Mouse (Mus musculus): ENCODE measurements around the gene Trim34b. TPM values are rescaled to one million over a fixed set of nuclear protein-coding genes. Genes with fewer than 3 reads are reported as not detected.
"Not testable (repeated sequence)": the region's sequence is repeated elsewhere in the genome, so short reads cannot be mapped to it uniquely, and the experiment has no call there.

The Trim34b gene
- not detected for total RNA-seq (2021)
- long read RNA-seq: 0 reads

GRCm38 (mm10) chr7:104329171-104329570, at the start of gene Trim34b:
TSS of gene Trim34b (plus strand) at chr7:104329471.
- DNase-seq (ENCODE audit: low spot score in 2 of 2): not testable (repeated sequence)

GRCm38 (mm10) chr7:104287576-104288443, 41.5 kb upstream of the Trim34b start, which contains the start of gene Trim5:
TSS of gene Trim5 (minus strand) at chr7:104288094.
- DNase-seq (ENCODE audit: low spot score in 2 of 2): not testable (repeated sequence)

GRCm38 (mm10) chr7:104290641-104291040, 38.6 kb upstream of the Trim34b start:
- no peak for DNase-seq (ENCODE audit: low spot score in 2 of 2)

- DNase-seq (ENCODE audit: low spot score in 2 of 2): no peak
These were observed 37.5 kb upstream of the Trim34b start for GRCm38 (mm10) chr7:104291638-104292400.

DNA sequence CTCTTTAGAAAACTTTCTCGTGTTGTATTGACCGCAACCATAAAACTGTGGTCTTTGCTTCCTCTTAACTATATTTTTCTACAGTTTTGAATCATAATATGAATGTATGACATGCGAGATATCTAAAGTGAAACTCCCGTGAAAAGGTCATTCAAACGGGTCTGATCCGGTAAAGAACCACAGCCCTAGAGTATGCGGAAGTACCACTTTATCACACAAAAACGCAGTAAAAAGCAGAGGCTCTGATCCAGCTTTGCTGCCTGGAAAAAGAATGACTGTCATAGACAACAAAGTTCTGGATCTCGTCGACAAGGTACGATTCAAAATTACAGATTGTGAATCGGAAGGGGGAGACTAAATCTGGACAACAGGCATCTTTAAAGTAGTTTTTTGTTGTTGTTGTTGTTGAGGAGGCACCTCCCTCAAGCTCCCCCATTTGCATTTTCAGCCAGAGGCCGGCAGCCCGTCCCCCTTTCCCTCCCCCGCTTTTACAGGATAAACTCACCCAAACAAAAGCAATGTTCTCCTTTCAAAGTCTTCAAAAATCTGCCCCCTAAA, 14.4 kb upstream of the Trim34b start:
- no peak for DNase-seq (ENCODE audit: low spot score in 2 of 2)

DNA sequence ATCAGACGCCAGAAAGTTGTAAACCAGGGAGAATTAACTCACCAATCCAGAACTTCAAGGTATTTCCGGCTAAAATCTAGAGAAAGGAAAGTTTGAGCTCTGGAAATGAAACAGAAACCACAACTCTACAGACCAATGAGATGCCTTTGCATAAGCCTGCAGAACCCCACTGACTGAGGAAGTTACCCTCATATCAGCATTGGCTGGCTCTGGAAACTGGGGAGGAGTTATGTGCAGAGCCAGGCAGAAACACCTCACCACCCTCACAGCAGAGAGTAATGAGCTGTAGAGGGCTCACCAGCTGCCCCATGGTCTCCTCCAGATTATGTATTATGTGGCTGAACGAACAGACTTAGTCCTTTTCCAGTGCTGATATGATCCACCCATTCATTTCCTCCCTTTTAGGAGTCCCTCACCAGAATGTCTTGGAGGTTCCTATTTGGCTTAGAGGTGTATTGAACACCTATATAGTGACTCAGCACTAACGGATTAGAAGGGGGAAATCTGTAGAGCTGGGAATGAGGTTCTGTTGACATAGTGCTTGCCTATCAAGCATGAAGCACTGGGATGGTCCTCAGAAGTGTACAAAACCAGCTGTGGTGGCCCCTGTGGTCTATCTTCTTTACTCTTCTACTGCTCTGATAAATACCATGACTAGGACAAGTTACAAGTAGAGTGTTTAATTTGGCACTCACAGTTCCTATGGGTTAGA, 13.7 kb upstream of the Trim34b start, which contains the start of gene Trim12a:
Trim12a (minus strand) TSS at position 98 of the 712 bp plus-strand sequence.
- DNase-seq (ENCODE audit: low spot score in 2 of 2): not testable (repeated sequence)

DNA sequence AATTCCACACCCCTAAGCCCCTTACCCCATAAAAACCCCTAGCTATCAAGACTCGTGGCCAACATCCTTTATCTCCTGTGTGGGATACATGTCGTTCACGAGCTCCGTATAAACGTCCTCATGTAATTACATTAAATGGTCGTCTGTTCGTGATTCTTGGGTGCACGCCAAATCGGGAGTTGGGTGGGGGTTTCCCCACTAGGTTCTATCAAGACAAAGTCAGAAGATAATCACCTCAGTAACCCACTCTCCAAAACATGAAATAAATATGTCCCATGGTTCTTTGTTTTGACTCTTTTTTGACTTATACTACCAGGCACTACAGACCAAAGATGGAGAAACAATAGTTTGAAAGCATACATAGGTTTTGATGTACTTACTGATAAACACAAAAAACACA, 7.2 kb upstream of the Trim34b start:
- no peak for DNase-seq (ENCODE audit: low spot score in 2 of 2)

DNA sequence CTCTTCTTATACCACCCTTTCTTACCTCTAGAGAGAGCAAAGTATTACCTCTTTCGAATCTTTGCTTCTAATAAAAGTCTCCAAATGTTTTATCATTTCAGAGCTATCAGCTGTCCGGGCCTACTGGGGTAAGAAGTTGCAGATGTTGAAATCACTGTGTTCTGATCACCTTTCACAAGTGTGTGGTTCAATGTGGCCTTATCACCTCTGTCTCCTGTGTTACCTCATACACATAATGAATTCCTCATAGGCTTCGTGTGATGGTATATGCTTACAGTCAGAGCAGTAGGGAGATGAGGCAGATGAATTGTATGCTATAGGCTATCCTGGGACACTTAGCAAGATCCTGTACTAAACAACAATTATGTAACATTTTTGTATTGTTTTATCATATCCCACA, 6.3 kb downstream of the Trim34b start:
- not testable (repeated sequence) for DNase-seq (ENCODE audit: low spot score in 2 of 2)

- not testable (repeated sequence) for DNase-seq (ENCODE audit: low spot score in 2 of 2)
These were observed 11.5 kb downstream of the Trim34b start for GRCm38 (mm10) chr7:104340744-104341143.

- not testable (repeated sequence) for DNase-seq (ENCODE audit: low spot score in 2 of 2)
These were observed 18.8 kb downstream of the Trim34b start for GRCm38 (mm10) chr7:104348043-104348442.

DNA sequence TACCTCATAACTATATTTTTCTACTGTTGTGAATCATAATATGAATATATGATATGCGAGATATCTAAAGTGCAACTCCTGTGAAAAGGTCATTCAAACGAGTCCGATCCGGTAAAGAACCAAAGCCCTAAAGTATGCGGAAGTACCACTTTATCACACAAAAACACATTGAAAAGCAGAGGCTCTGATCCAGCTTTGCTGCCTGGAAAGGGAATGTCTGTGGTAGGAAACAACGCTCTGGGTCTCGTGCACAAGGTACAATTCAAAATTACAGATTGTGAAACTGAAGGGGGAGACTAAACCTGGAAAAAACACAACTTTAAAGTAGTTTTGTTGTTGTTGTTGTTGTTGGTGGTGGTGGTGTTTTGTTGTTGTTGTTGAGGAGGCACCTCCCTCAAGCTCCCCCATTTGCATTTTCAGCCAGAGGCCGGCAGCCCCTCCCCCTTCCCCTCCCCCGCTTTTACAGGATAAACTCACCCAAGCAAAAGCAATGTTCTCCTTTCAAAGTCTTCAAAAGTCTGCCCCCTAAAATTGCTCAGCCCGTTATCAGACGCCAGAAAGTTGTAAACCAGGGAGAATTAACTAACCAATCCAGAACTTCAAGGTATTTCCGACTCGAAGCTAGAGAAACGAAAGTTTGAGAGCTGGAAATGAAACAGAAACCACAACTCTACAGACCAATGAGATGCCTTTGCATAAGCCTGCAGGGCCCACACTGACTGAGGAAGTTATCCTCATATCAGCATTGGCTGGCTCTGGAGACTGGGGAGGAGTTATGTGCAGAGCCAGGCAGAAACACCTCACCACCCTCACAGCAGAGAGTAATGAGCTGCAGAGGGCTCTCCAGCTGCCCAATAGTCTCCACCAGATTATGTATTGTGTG, 23.7 kb downstream of the Trim34b start, which contains the start of gene Trim12c:
Trim12c (minus strand) TSS at position 646 of the 883 bp plus-strand sequence.
- peak; percentile 6 to 15 for DNase-seq (ENCODE audit: low spot score in 2 of 2)

DNA sequence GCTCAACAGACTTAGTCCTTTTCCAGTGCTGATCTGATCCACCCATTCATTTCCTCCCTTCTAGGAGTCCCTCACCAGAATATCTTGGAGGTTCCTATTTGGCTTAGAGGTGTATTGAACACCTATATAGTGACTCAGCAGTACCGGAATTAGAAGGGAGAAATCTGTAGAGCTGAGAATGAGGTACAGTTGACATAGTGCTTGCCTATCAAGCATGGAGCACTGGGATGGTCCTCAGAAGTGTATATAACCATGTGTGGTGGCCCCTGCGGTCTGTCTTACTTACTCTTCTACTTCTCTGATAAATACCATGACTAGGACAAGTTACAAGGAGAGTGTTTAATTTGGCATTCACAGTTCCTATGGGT, 24.3 kb downstream of the Trim34b start:
- no peak for DNase-seq (ENCODE audit: low spot score in 2 of 2)

DNA sequence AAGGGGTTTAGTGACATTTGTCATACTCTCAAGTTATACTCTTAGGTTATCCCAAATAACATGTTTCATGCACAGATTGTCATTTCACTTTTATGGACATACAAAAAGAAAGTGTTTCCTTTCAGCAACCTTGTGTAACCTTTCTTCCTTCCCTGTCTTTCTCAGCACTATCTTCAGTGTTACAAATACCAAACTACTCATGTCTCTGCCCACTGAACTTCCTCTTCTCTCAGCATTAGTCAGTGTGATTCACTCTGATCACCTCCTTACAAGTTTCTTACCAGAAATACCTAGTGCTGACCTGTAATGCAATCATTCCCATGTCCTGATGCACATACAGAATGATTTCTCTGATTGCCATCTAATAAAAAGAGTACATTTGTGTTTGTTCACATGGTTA, 37.1 kb downstream of the Trim34b start:
- no peak for DNase-seq (ENCODE audit: low spot score in 2 of 2)

DNA sequence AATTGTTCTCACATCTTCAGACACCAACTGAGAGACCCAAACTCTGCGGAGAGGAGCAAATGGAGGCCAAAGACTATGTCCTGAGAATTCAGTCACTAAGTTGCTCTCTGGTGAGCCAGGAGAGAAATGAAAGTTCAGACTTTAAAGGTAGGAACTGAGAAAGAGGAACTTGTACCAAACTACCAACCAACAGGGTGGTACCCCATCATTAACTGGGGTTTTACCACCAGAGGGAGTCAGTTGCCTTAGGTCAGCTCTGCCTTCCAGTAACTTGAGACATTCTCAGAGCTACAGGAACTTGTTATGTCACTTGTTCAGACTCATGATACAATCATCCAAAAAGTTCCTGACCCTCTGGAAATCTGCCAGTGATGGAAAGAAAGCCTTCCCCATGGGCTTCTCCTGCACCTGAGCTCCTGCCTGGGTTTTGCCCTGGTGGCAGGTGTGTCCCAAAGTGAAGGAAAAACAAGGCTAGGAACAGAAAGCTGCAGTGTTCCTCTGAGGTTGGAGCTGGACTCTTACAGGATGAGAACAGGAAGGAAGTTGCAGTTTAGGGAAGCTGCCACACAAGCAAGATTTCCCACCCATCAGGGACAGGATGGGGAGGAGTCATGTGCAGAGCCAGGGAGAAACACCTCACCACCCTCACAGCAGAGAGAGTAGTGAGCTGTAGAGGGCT, 40.6 kb downstream of the Trim34b start, which contains the start of gene Trim30b:
Trim30b (minus strand) TSS at position 149 of the 679 bp plus-strand sequence.
- DNase-seq (ENCODE audit: low spot score in 2 of 2): no peak

Other genes starting within 250 kb of the Trim34b start
- not detected for gene Olfr645, start 244.0 kb upstream of the Trim34b start, total RNA-seq (2021)
- not detected for gene Olfr646, start 224.6 kb upstream of the Trim34b start, total RNA-seq (2021)
- not detected for gene Ubqln5, start 199.6 kb upstream of the Trim34b start, total RNA-seq (2021)
- not detected for gene Olfr643, start 192.1 kb upstream of the Trim34b start, total RNA-seq (2021)
- gene Ubqln3, start 186.2 kb upstream of the Trim34b start, total RNA-seq (2021): not detected
- not detected for gene Ubqlnl, start 178.9 kb upstream of the Trim34b start, total RNA-seq (2021)
- not detected for gene Olfm5, start 164.6 kb upstream of the Trim34b start, total RNA-seq (2021)
- under 1 TPM; 0.11 to 0.18 TPM for gene Olfr648, start 146.1 kb upstream of the Trim34b start, total RNA-seq (2021)
- not detected for gene Olfr649, start 133.5 kb upstream of the Trim34b start, total RNA-seq (2021)
- gene Trim6, start 110.7 kb upstream of the Trim34b start, total RNA-seq (2021): under 1 TPM; 0.41 to 0.47 TPM
- 1 to 10 TPM; 1.1 to 1.2 TPM for gene Trim34a, start 85.0 kb upstream of the Trim34b start, total RNA-seq (2021)
- under 1 TPM; 0.42 to 0.62 TPM for gene Trim5, start 41.4 kb upstream of the Trim34b start, total RNA-seq (2021)
- gene Trim12a, start 14.0 kb upstream of the Trim34b start, total RNA-seq (2021): 1 to 10 TPM; 2.1 to 2.2 TPM
- gene Trim12c, start 23.9 kb downstream of the Trim34b start, total RNA-seq (2021): 1 to 10 TPM; 1.4 to 1.9 TPM
- gene Trim30b, start 40.4 kb downstream of the Trim34b start, total RNA-seq (2021): not detected
- under 1 TPM in 1 of 2 experiments, not detected in 1; 0.25 TPM for gene Trim30c, start 71.4 kb downstream of the Trim34b start, total RNA-seq (2021)
- gene Trim30a, start 135.7 kb downstream of the Trim34b start, total RNA-seq (2021): under 1 TPM; 0.67 to 0.73 TPM
- under 1 TPM; 0.37 to 0.38 TPM for gene Trim30d, start 178.4 kb downstream of the Trim34b start, total RNA-seq (2021)
- gene Olfr651, start 220.7 kb downstream of the Trim34b start, total RNA-seq (2021): not detected
- not detected for gene Olfr652, start 231.4 kb downstream of the Trim34b start, total RNA-seq (2021)
- not detected for gene Olfr653, start 247.8 kb downstream of the Trim34b start, total RNA-seq (2021)

Measured in layer of hippocampus, postnatal 10 days (tissue).